Mouse (Mus musculus) NIH3T3 (cell line): ENCODE results near the gene Ptprn2.
A peak's percentile ranks its signal among the peaks of the same experiment; 100 is the strongest.

ENCODE experiments used
- DNase-seq: peaks from one replicate; pipeline ENCODE4 v3.0.0-alpha.2; 2012; ENCODE audit warnings: low read depth

The Ptprn2 gene

GRCm38 (mm10) chr12:116896651-116897050 lies 411.1 kb downstream of the Ptprn2 start:
- DNase-seq, result no peak

- no peak for DNase-seq
Observed at GRCm38 (mm10) chr12:116901773-116902172, 416.3 kb downstream of the Ptprn2 start.

DNA sequence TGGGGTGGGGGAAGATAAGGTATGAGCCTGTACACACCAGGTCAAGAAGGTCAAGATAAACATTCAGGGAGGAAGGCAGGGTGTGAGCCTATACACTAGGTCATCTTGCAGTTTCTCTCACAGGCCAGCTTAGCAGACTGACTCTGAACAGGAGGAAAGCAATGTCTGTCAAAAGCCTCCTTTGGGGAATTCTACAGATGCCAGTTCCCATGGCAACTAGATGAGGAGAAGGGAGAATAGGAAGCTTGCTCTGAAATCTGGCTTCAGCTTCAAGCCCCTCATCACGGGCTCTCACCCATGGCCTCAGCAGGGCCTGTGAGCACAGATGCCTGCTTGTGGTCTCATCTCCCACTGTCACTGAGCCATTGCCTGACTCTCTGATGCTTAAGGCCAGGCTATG lies 421.9 kb downstream of the Ptprn2 start:
- DNase-seq, result no peak

- DNase-seq, result no peak
Observed at GRCm38 (mm10) chr12:116908668-116909067, 423.1 kb downstream of the Ptprn2 start.

- DNase-seq, result no peak
Observed at GRCm38 (mm10) chr12:116916776-116917175, 431.3 kb downstream of the Ptprn2 start.

GRCm38 (mm10) chr12:116919185-116919584 lies 433.7 kb downstream of the Ptprn2 start:
- DNase-seq, result no peak

GRCm38 (mm10) chr12:116919691-116920526 lies 434.4 kb downstream of the Ptprn2 start:
- no peak for DNase-seq

DNA sequence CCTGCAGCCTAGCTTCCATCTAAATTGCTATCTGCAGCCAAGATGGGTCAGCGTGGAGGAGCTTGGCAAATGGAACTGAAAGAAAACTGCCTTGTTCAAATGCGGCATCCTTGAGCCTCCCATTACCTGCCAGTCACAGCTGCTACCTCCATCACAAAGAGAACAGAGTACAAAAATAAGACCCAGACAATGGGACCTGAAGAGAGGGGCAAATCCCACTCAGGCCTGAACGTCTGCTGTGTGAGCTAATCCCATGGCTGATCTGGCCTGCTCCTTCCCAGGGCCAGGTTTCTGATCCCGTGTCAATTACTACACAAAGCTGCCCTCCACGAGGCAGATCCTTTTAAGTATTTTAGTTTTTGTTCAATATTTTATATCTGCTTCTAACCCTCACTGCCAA lies 441.6 kb downstream of the Ptprn2 start:
- no peak for DNase-seq

GRCm38 (mm10) chr12:116927516-116927915 lies 442.0 kb downstream of the Ptprn2 start:
- no peak for DNase-seq

DNA sequence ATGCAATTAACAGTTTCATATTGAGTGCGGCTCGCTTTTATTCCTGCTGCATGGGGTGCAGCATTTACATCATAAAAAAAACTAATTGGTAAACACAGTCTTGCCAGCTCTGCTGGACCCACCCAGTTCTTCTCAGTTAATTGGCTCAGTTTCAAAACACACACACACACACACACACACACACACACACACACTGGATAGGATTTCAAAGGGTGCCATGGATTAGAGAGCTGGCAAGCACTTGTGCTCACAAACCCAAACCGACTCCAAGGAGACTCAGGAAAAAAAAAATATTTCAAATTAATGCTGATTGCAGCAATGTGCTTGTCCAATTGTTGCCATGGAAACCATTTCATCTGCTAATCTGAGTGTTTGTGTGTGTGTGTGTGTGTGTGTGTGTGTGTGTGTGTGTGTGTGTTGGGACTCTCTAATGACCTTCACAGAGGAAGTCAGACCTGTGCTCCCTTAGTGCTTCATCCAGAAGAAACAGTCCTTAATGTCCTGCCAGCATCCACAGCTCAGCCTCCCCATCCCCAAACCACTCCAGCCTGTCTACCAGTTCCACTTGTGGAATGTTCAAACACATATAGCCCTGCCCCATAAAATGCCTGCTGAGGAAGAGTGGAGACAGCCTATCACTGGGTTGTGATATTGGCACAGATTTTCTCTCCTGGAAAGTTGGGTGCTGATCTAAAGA lies 452.8 kb downstream of the Ptprn2 start:
- no peak for DNase-seq

DNA sequence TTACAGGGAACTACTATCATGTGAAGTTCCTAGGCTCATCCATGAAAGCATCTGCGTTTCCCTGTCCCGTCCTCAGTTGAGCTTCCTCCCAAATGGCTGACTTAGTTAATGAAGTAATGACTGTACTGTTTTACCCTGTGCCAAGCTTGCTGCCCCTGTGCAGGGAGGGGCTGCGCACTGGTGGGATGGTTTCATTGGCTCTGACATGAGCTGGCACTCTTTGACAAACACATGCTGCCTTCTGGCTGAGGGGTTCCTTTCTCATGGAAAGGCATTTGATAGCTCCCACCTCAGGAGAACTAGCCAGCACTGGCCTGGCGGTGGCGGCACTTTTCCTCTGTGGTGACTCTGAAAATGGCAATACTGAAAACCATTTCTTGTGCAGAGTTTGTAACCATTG lies 458.4 kb downstream of the Ptprn2 start:
- DNase-seq, result no peak

DNA sequence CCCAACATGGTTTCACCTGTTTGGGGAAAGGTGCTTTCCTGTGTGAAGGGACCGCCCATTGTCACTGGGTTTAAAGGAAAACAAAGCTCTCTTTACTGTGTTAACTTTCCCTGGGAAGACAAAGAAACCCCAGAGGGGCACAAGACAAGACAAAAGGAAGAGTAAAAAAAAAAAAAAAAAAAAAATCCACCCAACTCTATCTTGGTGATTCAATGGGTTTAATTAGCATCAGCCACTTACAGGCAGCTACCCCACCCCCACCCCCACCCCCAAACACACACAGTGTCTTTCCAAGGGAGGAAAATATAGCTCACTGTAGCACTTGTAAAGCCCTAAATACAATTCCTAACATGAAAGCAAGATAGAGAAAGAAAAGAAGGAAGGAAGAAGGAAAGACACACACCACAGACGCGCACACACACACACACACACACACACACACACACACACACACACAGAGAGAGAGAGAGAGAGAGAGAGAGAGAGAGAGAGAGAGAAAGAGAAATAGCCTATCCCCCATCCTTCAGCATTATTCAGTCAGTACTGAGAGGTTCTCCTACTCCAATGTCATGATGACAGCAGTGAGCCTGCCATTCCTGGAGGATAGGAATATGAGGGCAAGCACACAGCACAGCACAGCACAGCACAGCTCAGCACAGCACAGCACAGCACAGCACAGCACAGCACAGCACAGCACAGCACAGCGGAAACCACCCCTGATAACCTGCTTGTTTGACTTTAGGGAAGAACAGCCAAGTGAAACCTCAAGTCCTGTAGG lies 462.8 kb downstream of the Ptprn2 start:
- no peak for DNase-seq

- no peak for DNase-seq
Observed at GRCm38 (mm10) chr12:116949726-116950125, 464.2 kb downstream of the Ptprn2 start.

DNA sequence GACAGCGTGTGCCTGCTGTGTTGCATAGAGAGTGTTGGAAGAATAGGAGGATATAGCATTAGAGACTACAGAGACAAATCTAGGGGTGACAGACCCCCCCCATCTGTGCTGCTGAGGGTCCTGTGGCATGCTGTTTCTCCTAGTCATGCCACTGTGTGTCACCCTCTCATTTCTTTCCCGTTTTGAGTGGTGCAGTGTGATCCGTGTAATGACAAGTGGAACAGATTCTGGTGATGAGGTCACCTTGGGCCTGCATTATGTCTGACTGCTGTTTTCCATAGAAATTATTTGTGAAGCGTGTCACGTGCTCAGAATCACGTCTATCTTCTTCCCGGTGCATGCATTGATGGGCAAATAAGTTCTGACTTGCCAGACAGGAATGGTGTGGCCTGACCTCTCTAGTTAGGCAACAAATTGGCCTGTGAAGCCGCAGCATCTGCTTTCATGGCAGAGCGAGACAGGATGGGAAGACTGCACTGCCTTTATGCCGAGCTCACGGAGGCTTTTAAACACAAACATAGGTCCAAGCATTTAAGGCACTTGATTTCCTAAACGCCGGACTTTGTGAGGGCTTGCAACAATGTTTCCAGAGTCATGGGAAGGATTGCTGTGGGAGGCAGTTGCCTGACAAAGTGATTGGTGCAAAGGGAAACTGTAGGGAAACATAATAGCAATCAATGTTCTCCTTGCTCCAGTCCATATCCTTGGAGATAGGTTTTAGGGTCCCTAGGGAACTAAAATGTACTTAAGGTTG lies 467.1 kb downstream of the Ptprn2 start:
- DNase-seq, result no peak

- DNase-seq, result no peak
Observed at GRCm38 (mm10) chr12:116959164-116959563, 473.6 kb downstream of the Ptprn2 start.

DNA sequence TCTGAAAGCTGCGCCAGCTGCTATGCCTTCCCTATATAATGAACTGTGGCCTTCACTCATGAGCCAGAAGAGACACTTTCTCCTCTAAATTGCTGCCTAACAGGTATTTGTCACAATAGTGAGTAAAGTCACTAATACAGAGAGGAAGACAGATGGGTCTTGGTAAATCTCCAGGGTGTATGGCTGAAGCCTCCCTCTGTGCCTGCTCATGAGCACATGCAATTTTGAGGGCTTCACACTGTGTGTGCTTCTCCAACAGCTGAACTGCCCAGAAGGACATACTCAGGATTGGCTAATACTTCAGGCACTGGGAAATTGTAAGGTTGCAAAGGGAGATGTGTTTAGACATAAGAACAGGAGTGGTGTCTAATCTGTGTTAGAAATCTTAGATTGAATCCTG lies 478.4 kb downstream of the Ptprn2 start:
- DNase-seq, result no peak

DNA sequence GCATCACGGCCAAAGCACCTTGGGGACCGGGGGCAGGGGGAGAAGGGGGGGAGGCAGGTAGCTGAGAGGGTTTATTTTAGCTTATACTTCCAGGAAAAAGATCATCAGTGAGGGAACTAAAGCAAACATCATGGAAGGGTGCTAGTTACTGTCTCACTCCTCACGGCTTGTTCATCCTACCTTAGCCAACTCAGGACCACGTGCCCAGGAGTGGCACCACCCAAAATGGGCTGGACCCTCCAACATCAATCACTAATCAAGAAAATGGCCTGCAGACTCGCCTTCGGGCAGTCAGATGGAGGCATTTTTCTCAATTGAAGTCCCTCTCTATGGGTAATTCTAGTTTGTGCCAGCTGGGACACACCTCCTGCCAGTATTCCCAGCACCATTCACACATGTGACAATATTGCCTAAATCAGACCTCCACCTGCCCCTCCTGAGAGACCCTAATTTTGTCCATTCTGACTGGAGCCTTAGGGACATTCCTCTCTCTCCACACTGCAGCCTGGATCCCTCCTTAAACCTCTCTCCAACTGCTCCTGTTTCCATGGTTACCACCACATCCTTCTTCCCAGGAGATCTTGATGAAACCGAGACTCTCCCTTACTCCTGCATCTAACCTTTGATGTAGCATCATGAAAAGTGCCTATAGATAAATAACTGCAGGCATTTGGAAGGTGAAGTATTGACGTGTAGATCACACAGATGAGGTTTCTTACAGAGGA lies 482.9 kb downstream of the Ptprn2 start:
- DNase-seq, result no peak

DNA sequence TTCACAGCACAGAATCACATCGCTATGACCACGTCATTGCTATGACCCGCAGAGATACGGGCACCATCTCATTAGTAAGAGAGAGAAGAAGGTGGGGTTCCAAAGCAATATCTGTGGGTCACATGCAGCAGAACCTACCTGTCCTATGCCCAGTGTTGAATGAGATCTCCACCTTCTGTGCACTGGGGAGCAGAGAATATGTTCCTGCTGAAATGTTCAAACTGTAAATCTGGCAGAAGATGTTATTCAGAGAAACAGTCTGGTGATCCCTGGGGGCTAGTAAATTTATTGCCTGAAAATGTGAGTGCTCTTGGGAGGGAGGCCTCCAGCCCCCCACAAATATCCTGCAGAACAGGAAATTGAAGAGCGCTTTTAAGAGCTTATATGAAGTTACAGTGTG lies 490.0 kb downstream of the Ptprn2 start:
- no peak for DNase-seq

GRCm38 (mm10) chr12:116976981-116977380 lies 491.5 kb downstream of the Ptprn2 start:
- DNase-seq, result no peak

DNA sequence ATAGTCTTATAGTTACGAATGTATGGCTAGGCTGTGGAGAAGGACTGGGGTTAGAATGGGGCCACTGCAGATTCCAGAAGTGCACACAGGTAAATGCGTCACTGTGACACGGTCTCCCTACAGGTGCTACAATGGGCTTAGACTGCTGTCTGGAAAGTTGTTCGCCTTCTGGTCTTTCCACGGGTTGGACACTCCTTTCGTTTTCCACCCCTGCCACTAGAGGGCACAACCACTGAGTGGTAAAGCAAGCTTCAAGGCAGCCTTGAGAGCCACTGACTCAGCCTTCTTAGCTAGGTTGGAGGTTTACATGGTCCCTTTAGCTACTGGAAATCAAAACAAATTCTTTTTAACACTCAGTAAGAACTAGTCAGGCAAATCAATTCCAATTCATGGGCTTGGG lies 492.7 kb downstream of the Ptprn2 start:
- peak; percentile 9 for DNase-seq

DNA sequence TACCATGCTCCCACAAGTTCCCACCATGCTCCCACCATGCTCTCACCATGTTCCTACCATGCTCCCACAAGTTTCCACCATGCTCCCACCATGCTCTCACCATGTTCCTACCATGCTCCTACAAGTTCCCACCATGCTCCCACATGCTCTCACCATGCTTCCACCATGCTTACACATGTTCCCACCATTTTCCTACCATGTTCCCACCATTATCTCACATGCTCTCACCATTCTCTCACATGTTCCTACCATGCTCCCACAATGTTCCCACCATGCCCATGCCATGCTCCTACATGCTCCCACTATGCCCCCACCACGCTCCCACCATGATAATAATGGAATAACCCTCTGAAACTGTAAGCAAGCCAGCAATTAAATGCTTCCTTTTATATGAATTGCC lies 495.8 kb downstream of the Ptprn2 start:
- no peak for DNase-seq
